Mouse (Mus musculus) megakaryocyte, embryonic 14.5 days (primary cell): ENCODE results near the gene Mphosph9.

Experiments used
- FLI1 ChIP-seq: IDR thresholded peaks from 2 replicates; pipeline ENCODE4 v1.6.1; 2012; ENCODE audit warnings: low read length, inconsistent platforms, mixed read lengths
- GATA1 ChIP-seq: IDR thresholded peaks from 3 replicates; pipeline ENCODE4 v1.6.1; 2012; ENCODE audit warnings: mixed read lengths, low read length, inconsistent platforms, borderline replicate concordance

DNA sequence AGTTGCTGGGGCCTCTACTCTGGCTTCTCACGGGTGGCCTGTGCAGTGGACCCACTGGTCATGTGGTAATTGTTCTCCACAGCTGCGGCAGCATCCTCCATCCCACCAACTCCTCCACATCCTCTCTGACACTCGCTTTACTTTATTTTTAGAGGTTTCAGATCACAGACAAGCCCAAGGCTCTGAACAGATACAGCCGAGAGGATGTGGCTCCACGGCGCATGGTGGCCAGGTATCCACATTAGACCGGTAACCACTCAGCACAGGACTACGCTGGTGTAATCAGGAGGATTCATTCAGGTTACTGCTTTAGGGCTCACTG lies 94.7 kb downstream of the Mphosph9 start:
- no peak for TF ChIP-seq GATA1
- TF ChIP-seq FLI1, result no peak
